Mouse (Mus musculus): ENCODE results near the gene Isg20l2.

DNA sequence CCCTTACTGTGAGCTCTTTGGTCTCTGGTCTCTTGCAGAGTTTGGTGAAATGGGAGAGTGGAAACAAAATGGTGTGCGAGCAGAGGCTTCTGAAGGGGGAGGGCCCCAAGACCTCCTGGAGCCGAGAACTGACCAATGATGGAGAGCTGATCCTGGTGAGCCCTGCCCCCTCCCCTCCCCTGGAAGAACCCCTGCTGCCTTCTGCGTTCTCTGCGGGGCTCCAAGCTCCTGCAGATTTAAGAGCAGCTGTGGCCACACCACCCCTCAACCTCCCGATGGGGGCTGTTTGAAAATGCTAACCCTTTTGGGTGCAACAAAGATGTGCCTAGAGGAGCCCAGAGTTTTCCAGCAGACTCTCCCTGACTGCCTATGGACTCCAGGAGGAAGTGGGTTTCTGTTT is 22.3 kb downstream of the Isg20l2 start:
- TF ChIP-seq CTCF (IDR thresholded peaks at IDR 0.05; ENCODE audit: extremely low read depth, insufficient read depth, insufficient read length, insufficient replicate concordance) (no peak), POLR2A (IDR thresholded peaks at IDR 0.05; ENCODE audit: low read depth, low read length) (no peak)
